Mouse (Mus musculus) right cerebral cortex, postnatal 14 days (tissue): ENCODE results near the gene Prdm16.
A peak's percentile ranks its signal among the peaks of the same experiment; 100 is the strongest.

Experiments
- DNase-seq: peaks from one replicate; pipeline ENCODE4 v3.0.0; 2022

Gene Prdm16

DNA sequence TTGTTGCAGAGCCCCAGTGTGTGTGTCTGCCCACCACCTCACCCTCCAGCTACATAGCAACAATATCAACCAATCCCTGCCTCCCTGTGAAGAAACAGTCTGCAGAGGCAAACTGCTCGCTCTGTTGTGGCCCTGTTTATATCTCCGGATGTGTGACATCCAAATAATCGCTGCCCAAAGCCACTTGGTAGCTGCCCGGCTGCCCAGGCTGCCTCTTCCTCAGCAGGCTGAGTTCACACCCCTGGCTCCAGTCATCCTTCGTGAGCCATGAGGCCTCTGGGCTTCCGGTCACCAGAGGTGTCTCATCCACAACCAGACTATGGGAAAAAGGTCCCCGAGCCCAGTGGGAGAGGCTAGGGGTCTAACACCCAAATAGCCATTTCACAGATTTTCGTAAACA is 164.1 kb downstream of the Prdm16 start:
- DNase-seq, result no peak

DNA sequence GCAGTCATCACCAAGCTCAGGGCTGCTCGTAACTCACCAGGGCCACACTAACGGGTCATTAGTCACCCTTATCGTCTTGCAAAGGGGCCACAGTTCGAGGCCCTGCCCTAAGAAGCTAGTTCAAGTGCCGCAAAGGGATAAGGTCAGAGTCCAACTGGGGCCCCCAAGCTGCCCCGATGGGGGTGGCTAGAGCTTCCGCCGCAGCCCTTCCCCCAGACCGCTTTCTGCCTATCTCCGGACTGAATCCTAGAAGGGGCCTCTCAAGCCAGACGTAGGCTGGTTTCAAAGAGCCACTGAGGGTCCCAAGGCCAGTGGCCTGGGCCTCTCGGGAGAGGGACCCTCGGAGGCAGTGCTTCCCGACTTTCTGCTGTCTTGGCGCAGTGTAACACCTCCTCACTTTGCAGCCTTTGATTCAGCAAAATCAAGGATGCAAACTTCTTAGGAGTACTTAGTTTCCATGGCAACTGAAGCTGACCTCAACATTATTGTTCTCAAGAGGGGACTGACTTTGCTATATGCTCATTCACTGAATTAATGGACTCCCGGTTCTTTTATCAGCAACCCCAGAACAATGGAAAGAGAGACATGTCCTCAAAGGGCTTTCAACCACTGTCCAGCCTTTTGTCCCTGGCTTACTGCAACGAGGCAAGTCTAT is 165.1 kb downstream of the Prdm16 start:
- DNase-seq, result no peak

DNA sequence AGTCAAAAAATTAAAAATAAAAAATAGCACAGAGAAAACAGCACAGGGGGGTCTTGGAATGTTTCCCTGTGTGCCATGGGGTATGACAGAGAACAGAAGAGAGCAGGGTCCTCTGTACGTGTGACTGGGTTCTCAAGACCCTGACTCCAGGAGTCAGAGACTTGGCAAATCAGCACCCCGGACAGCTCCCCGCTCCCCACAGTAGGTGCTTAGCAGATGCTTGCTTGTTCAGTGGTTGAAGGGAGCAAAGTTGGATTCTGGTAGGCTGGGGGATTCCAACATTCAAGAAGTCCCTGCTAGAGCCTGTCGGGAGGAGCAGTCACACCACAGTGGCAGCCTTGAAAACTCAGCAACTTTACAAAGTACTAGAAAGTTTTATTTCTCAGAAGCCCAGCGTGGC is 170.4 kb downstream of the Prdm16 start:
- no peak for DNase-seq

DNA sequence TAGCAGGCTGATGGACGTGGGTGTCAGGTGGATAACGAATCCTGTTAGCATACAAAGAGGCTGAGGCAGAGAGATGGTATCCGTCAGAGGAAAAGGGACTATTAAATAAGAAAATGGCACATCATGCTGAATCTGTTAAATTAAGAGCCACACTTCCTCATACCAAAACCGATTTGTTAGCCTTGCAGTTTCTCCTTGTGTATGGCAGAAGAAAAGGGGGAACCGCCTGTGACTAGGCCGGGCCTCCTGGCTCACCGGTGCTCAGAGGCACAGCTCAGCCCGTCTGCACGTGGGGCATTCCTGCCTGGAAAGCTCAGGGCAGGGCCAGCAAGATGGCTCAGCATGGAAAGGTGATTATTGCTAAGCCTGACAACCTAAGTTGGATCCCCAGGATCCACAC is 171.6 kb downstream of the Prdm16 start:
- DNase-seq, result no peak

DNA sequence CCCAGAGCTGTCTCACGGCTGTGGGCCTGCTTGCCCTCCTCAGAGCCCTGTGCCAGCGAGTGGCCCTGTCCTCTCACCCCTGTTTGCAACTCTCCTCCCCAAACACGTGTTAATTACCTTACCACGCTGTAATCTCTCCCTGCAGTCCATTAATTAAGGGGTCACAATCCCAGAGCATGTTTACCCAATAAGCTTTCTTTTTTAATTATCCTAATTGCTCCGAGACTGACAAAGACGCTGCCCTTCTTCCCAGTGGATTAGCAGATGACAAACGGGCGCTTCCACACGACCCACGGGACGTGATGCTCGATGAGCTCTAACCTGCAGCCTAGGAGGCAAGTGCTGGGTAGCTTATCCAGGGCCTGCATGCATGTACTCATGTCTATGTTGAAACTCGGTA is 176.7 kb downstream of the Prdm16 start:
- DNase-seq, result no peak

DNA sequence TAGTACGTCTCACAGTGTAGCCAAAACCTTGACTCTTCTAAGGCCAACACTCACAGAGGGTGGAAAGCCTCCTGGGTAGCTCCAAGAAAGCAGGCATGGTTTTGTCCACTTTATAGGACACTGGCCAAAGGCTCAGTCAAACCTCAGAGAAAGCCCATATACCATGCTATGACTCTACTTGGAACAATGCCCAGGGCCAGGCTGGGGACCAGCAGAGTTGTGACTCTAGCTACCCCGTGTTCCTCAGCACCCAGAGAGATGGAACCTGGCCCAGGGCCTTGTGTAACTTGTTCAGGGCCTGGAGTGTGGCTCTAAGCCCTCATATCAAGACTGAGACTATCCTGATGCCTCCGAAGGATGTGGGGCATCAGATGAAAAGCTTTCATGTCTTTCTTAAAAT is 178.9 kb downstream of the Prdm16 start:
- DNase-seq, result no peak

DNA sequence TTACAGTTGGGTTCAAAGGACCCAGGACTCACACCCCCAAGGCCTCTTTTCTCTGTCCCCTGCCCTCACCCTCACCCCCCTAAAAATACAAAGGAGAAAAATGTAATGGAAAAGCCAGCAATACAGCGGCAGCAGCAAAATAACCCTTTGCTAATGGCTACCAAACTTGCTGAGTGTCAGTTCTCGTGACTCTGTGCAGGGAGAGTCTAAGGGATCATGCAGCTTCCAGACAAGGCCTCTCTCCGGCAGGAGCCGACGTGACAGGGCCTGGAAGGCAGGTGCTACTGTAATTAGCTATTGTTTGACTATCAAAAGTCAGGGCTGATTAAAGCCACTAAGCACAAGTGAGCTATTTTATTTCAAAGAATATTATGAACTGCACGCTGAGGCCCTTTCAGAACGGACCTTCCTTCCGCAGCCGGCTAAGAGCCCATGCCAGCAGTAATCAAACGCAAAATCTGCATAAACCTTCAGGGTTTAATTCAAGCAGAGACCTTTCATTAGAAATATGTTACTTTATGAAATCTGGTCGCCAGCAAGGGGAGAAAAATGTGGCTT is 180.3 kb downstream of the Prdm16 start:
- no peak for DNase-seq

DNA sequence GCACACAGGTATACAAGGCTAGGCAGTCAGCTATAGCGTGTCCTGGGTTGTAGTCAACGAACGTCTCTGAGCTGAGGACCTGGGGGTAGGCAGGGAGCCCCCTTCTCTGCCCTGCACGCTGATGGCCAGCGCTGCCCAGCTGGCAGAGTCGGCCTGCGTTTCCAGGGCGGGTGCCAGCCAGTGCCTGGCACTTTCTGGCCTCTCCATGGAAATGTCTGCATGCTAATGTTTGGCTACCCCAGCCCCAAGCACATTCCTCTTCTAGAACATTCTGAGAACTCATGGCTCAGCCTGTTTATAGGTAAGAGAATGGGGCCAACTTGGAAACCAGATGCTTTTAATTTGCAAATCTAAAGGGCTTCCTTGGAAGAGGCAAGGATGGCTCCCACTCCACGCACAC is 186.2 kb downstream of the Prdm16 start:
- no peak for DNase-seq

DNA sequence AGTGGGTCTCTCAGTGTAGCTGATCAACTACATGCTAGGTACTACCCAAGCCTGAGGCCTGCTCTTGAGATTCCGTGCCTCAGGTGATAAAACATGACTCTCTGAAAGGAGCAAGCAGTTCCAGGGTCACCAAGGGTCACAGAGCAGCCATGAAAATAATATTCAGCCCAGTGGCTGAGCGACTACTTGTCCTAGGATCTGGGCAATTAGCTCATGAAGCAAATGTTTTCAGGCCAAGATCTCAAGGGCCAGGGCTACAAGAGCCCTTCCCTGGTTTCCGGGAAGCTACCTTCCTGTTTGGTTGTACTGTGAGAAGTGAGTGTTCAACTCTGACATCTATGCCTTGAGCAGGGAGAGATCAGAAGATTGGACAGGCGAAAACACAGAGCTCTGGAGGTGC is 186.6 kb downstream of the Prdm16 start:
- no peak for DNase-seq

DNA sequence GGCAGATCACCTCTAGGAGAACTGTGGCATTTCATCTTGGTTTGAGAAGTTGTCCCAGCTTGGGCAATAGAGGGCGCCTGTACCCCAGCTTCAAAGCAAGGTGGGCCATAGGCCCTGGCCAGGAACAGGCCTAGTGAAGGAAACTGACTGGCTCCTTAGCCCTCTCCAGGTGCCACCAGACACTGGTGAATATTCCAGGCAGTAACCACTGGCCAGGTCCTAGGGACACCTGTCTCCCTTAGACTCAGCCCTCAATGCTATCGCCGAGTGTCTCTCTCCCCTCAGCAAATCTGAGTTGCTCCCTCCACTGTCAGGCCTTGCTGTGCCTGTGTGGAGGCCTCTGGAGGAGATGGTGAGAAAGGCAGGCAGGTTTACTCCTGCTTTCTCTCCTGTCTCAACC is 187.3 kb downstream of the Prdm16 start:
- DNase-seq, result peak; percentile 31

DNA sequence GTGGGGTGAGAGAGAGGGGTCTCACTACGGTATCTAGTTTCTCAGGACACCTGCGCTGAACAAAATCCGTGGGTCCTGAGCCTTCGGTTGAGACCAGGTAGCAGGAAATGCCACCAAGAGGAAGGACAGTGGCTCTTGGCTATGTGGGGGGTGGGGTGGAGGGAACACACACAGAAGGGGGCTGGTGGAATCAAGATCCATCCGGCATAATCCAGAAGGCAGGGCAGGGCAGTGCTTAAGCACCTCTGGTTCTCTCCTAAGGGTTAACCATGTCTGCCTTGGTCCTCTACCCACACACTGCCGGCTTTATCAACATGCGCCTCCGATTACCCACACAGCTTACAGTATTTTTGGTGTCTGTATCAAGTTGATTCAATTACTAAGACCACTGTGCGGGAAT is 191.0 kb downstream of the Prdm16 start:
- DNase-seq, result no peak

DNA sequence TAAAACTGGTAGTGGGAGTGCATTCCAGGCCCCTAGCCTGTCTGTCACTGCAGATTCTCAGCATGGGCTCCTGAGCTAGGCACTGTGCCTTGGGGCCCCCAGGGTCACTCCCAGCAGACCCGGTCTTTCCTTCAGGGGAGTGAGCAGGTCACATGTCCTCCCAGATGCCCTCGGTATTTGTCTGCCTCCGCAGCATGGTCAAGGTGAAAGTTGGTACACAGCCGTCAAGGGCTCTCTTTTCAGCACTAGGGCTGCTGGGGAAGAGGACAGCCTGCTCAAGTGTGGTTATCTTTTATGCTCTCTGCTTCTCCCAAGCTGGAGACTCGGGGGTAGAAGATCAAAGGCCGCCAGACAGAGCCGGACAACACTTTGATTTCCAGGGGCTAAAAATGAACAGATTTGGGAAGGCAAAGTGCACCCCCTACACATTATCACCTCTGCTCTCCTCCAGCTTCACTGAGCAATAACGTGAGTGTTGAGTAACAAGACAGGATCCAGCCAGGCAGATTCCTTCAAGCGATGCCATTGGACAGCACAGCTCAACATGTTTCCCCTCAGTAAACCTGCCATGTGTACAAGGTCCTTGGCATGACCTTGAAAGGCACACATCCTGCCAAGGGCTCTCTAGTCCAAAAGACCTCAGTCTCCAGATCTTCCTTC is 193.9 kb downstream of the Prdm16 start:
- no peak for DNase-seq

DNA sequence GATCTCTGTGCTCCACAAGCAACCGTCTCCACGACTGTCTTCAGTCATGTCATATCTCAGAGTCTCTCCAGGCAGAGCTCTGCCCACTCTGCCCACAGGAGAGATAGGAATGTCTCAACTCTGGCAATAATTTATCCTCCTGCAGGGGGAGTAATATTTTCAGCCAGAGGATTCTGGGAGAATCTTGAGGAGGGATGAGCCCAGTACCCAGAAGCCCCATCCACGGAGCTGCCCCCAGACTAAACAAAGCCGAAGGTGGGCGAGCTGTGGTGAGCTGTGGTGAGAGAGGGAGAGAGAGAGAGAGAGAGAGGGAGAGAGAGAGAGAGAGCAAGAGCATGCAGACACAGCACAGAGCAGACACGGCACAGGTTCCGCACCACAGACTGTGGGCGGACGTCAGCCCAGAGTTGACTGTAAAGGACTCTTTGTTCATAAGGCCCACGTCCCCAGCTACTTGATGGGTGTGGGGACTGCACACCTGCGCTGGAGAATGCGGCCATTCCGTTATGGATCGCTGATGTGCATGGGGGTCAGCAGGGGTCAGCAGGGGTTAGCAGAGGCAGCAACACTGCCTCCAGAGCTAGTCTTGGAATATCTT is 197.1 kb downstream of the Prdm16 start:
- no peak for DNase-seq

DNA sequence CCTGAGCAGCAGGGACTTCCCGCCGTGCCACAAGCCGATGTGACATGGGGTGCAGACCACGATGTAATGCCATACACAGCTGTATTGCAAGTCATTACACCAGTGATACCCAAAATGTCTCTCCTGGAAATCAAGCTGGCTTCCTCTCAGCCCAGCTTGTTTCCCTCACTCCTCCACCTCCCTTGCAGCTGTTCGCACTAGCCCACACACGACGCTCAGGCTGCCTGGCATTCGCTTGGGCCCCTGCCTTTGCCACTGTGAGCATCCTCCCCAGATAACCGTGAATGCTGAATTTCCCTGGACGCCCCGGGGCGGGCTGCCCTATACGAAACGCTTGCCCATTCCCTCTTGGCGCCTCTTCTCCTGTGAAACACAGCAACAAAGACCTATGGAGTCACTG is 198.1 kb downstream of the Prdm16 start:
- DNase-seq, result no peak

DNA sequence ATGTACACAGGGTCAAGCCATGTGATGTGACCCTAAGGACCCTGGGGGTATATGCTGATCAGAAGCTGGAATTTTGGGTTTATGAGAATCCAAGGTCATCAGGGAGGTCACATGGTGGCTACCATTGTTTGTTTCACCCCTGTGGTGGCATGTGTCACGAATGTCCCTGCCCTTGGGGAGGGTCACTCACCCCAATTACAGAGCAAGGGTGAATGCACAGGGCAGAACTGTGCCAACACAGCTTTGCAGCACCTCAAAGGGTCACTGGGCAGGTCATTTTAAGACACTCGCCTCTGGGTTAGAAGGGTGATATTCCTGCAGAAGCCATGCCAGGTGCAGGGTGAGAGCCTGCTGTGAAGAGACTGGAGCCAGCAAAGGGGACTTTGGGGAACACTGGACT is 206.9 kb downstream of the Prdm16 start:
- DNase-seq, result no peak

DNA sequence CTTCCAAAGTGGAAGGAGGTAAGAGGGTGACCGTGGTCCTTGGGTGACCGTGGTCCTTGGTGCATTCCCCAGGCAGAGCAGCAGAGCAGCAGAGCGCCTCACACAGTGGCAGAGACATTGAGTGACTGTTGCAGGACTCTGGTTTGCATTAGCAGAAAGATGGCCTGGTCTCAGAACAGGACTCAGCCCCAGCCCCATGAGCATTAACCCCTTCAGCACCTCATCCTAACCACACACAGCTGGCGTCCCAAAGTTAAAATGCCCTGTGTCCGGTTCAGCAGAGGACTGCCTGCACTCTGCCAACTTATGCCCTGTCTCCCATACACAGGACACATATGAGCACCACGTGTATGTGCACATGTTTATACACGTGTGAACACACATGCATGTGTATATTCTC is 209.8 kb downstream of the Prdm16 start:
- DNase-seq, result no peak

DNA sequence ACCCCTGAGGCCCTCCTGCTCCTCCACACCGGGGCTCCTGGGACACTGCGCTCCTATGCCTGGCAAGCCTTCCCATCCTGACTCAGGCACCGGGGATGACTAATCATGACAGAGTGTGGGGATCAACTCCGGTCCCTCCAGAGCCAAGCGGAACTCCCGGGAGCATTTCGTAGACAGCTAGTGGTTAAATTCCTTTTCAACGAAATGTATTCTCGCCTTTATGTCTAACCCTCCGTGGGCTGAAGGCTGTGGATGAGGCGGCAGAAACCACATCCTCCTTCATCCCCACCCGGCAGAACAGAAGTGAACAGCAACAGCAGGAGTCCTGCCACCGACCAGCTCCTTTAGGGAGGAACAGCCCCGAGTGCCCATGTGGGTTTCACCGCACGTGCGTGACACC is 211.4 kb downstream of the Prdm16 start:
- DNase-seq, result no peak

DNA sequence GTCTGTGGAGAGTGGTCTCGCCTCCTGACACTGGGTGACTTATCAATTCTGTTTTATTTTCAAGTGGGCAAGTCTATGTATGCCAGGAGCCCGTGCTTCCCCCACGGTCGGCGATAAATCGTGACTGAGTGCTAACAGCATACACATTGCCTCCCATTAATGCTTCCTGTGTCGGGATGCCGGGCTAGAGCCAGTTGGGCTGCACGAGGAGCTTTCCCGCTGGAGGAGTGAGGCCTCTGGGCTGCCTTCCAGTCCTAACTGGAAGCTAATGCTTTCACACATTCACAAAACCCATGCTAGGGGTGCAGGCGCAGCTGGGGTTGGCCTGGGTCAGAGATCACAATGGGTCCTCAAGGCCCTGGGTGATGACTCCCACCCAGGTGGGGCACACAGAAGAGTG is 212.0 kb downstream of the Prdm16 start:
- DNase-seq, result no peak

DNA sequence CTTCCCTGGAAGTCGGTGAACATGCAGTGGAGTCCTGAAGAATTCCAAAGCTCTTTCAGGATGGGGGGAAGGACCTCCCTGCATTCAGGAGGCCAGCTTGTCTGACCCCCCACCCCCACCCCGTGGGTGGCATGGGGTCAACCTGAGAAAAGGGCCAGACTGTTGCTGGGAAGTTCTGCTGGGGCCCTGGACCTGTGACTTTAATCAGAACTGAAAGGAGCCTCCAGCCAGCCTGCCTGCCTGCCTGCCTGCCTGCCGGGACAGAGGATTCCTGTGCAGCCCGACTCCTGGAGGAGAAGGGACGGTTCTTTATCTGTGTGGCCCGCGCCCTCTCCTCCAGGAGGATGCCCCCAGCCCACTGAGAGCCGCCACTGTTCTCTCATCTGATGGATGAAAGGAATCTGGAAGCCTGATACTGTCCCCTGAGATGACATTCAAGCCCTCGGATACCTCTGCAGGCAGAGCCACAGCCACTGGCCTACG is 214.2 kb downstream of the Prdm16 start:
- no peak for DNase-seq

DNA sequence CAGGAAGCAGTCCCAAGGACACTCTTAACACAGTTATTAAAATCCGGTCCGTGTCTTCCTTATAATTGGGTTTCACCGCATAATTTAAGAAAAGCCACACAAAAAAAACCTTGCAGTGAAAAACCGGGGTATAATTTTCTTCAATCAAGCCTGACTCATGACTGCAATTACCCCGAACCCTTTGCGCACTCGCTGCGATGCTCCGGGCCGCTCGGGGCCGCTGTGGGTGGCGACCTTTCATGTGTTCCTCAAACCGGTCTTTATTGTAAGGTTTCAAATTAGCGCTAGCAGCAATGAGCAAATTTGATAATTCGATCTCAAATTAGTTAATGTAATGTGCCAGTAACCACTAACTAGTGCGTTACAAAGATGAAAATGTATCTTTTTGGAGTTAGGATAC is 215.9 kb downstream of the Prdm16 start:
- no peak for DNase-seq

DNA sequence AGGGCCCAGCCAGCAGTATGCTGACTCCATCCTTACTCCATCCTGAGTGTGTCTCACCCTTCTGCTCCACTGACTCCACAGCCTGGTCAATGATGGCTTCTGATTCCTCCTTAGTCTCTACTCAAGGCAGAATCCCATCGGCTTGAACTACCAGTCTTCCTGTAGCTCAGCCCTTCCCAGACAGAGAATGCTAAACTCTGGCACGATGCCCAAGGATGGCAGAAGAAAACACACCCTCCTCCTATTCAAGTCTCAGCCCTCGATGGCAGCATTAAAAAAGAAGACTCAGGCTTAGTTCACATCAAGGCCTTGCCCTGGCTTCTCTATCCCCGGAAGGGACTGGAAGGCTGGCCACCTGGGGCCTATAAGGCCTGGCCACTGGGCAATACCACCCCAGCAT is 216.9 kb downstream of the Prdm16 start:
- no peak for DNase-seq

DNA sequence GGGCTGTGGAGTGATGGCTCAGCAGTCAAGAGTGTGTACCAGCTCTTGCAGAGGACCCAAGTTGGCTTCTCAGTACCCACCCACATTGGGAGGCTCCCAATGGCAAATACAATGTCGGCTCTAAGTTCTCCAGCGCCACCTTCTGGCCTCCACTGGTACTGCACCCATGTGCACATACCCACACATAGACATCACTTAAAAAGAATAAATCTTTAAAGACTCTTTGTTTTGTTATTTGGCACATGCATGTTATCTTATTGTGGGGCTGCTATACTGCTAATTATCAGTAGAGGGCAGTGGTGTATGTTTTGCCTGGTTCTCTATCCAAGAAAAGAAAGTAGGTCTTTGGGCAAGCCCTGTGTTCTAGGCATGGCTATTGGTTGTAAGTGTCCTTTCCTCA is 217.7 kb downstream of the Prdm16 start:
- DNase-seq, result no peak

DNA sequence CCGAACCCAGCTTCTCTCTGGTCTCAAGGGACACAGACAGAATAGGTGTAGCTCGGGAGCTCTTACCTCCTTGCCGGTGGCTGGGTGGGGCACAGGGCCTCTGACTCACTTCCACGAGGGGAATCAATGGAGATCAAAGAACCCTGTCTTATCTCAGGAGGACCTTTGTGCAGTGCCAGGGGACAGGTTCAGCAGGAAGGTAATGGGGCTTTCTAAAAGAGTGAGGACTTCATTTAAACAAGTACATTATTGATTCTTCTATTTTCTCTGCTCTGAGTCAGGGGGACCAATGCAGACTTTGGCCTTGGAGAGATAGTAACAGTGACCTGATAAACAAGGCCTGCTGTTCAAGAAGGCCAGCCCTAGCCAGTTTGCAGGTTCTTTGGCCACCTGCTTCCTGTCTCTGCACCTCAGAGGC is 218.3 kb downstream of the Prdm16 start:
- DNase-seq, result no peak

DNA sequence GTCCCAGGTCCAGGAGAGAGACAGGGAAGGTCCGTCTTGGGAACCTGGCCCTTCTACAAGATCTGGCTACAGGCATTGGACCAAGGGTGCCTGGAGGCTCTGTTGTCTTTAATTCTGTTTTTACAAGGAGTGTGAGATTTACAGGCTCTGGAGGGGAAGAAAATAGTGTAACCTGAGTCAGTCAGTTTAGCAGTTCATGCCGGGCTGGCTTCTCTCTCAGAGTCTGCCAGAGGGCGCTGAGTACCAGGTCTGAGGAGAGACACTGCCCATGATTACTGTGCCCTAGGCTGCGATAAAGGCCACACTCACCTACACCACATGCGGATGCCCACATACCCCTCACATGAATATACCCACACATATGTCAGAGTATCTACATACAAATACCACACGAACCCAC is 219.9 kb downstream of the Prdm16 start:
- DNase-seq, result no peak
